Mouse (Mus musculus) telencephalon, adult 2 months (tissue): ENCODE results near the gene Spout1.
"Not testable (repeated sequence)": the region's sequence is repeated elsewhere in the genome, so short reads cannot be mapped to it uniquely, and the experiment has no call there.

Source experiments
- DNase-seq: peaks from one replicate; pipeline ENCODE4 v3.0.0-alpha.2; 2011; ENCODE audit warnings: low read depth, low spot score

The Spout1 gene

GRCm38 (mm10) chr2:30178711-30179110 is 452 bp upstream of the Spout1 start:
- not testable (repeated sequence) for DNase-seq

GRCm38 (mm10) chr2:30176561-30176960 is 1.7 kb downstream of the Spout1 start:
- DNase-seq, result no peak

GRCm38 (mm10) chr2:30175897-30176296 is 2.4 kb downstream of the Spout1 start:
- no peak for DNase-seq

- no peak for DNase-seq
Measured at GRCm38 (mm10) chr2:30173541-30174240, 4.6 kb downstream of the Spout1 start.

GRCm38 (mm10) chr2:30171997-30172382 is 6.3 kb downstream of the Spout1 start:
- no peak for DNase-seq

- DNase-seq, result peak; percentile 87
Measured at GRCm38 (mm10) chr2:30171371-30171996, 6.8 kb downstream of the Spout1 start, which contains the start of gene Endog. Endog (plus strand) TSS chr2:30171493.

- no peak for DNase-seq
Measured at GRCm38 (mm10) chr2:30166677-30167076, 11.6 kb downstream of the Spout1 start.

- no peak for DNase-seq
Measured at GRCm38 (mm10) chr2:30164340-30164932, 13.8 kb downstream of the Spout1 start.

- DNase-seq, result no peak
Measured at GRCm38 (mm10) chr2:30161809-30162208, 16.4 kb downstream of the Spout1 start.

GRCm38 (mm10) chr2:30159871-30160270 is 18.4 kb downstream of the Spout1 start:
- DNase-seq, result not testable (repeated sequence)

- DNase-seq, result no peak
Measured at GRCm38 (mm10) chr2:30152616-30153015, 25.6 kb downstream of the Spout1 start.

GRCm38 (mm10) chr2:30151840-30152239 is 26.4 kb downstream of the Spout1 start:
- no peak for DNase-seq

- DNase-seq, result no peak
Measured at GRCm38 (mm10) chr2:30147466-30147865, 30.8 kb downstream of the Spout1 start.

GRCm38 (mm10) chr2:30144436-30144835 is 33.8 kb downstream of the Spout1 start:
- no peak for DNase-seq

GRCm38 (mm10) chr2:30140021-30140420 is 38.2 kb downstream of the Spout1 start:
- DNase-seq, result not testable (repeated sequence)

GRCm38 (mm10) chr2:30136458-30136857 is 41.8 kb downstream of the Spout1 start:
- no peak for DNase-seq

- DNase-seq, result no peak
Measured at GRCm38 (mm10) chr2:30134928-30135620, 43.2 kb downstream of the Spout1 start.

- no peak for DNase-seq
Measured at GRCm38 (mm10) chr2:30134378-30134711, 43.9 kb downstream of the Spout1 start.

- DNase-seq, result peak; percentile 92
Measured at GRCm38 (mm10) chr2:30133613-30134377, 44.5 kb downstream of the Spout1 start, which contains the start of gene Tbc1d13. Tbc1d13 (plus strand) TSS chr2:30133746.

GRCm38 (mm10) chr2:30132801-30133612 is 45.3 kb downstream of the Spout1 start:
- no peak for DNase-seq

GRCm38 (mm10) chr2:30131240-30131639 is 47.0 kb downstream of the Spout1 start:
- not testable (repeated sequence) for DNase-seq
